Mouse (Mus musculus) cortical plate, adult 2 months (tissue): ENCODE measurements around the gene Cacna2d4. TPM values are rescaled to one million over a fixed set of nuclear protein-coding genes. Genes with fewer than 3 reads are reported as not detected.
A peak's percentile ranks its signal among the peaks of the same experiment; 100 is the strongest.

ENCODE experiments used
- H3K27ac ChIP-seq: fragments of 200-500 bp; 2 replicates; pipeline ENCODE4 v1.5.1; 2012; ENCODE audit warnings: low read length, control low read depth, inconsistent platforms; ENCODE audit not compliant: insufficient read depth
- H3K4me1 ChIP-seq: fragments of 200-500 bp; 2 replicates; pipeline ENCODE4 v1.6.1; 2011; ENCODE audit warnings: low read length; ENCODE audit not compliant: control insufficient read depth, insufficient read depth
- H3K4me3 ChIP-seq: fragments of 200-500 bp; 2 replicates; pipeline ENCODE4 v1.5.1; 2011; ENCODE audit warnings: mild to moderate bottlenecking, low read length, control low read depth; ENCODE audit not compliant: insufficient read depth
- CTCF ChIP-seq: fragments of 200-500 bp; IDR thresholded peaks from 2 replicates; pipeline ENCODE4 v1.5.1; 2011; ENCODE audit warnings: mild to moderate bottlenecking, control low read depth, low read length; ENCODE audit not compliant: insufficient read depth; ENCODE audit errors: extremely low read depth
- POLR2A ChIP-seq: fragments of 200-500 bp; IDR thresholded peaks from 2 replicates; pipeline ENCODE4 v1.6.1; 2011; ENCODE audit warnings: mild to moderate bottlenecking, low read length, control low read depth; ENCODE audit not compliant: insufficient read depth; ENCODE audit errors: extremely low read depth
- polyA plus RNA-seq: library from polyadenylated mRNA; depleted of rRNA; stranded (reverse); fragments of >200 nt; gene quantifications from 2 replicates; pipeline ENCODE4 v1.2.3, GENCODE M21; 2012

Gene Cacna2d4
- polyA plus RNA-seq, 1 experiment = 2.9 TPM

DNA sequence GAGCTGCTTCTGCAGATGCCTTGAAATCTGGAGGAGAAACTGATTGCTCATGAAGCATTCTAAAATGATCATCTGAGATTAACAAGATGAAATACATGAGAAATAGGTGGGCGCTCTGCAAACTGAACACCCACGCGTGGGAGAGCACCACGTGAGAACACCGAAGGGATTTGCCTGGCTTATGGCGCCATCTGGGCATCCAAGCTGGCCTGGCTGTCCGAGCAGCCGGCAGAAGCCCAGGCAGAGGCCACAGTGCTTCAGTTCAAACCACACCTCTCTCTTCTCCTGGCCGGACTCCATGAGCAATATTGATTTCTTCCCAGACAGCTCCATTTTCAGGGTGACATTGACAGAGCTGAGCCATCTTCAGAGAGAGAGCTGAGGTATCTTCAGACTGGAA is 44.4 kb downstream of the Cacna2d4 start:
- Histone ChIP-seq H3K4me3 (no peak overlapping the region), H3K27ac (no peak overlapping the region), H3K4me1 (peaks cover 6% of the 10 kb centered on the region)
- TF ChIP-seq POLR2A (no peak), CTCF (peak; percentile 34; the same call in 1 of the 2 replicates)

DNA sequence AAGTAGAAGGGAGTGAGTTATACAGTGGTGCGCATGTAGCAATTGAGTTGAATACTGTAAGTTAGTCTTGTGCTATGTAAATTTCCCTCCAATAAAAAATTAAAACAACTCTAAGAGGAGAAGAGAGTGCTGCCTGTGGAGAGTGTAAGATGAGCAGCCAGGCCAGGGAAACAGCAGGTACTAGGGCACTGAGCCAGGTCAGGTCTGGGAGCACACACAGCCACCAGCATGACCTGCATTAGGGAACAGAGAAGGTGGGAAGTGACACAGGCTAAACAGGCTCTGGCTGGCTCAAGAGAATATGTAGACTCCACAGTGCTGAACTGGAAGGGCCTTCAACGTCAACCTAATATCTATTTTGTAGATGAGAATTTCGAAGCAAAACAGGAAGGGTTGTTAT is 65.0 kb downstream of the Cacna2d4 start:
- H3K27ac ChIP-seq = no peak overlapping the region
- TF ChIP-seq CTCF = no peak
- TF ChIP-seq POLR2A = no peak
- no peaks in the 10 kb centered on the region for H3K4me1 ChIP-seq
- no peak overlapping the region for H3K4me3 ChIP-seq

DNA sequence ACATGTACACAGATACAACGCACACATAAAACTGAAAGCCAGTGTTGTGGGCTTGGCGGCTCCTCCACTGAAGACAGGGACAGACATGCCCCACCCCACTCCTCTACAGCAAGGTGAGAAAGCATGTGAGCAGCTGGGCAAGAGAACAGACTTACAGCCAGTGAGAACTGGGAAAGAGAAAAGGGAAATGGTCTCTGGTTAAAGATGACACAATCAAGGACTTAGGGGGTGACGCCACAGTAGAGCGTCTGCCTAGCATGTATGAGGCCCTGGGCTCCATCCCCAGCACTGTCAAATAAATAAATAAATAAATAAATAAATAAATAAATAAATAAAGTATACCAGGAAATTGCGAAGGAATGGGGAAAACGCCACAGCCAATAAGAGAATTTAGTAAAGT is 67.0 kb downstream of the Cacna2d4 start:
- Histone ChIP-seq H3K4me3 (no peak overlapping the region), H3K4me1 (no peaks in the 10 kb centered on the region), H3K27ac (no peak overlapping the region)
- no peak for TF ChIP-seq POLR2A
- no peak for TF ChIP-seq CTCF

DNA sequence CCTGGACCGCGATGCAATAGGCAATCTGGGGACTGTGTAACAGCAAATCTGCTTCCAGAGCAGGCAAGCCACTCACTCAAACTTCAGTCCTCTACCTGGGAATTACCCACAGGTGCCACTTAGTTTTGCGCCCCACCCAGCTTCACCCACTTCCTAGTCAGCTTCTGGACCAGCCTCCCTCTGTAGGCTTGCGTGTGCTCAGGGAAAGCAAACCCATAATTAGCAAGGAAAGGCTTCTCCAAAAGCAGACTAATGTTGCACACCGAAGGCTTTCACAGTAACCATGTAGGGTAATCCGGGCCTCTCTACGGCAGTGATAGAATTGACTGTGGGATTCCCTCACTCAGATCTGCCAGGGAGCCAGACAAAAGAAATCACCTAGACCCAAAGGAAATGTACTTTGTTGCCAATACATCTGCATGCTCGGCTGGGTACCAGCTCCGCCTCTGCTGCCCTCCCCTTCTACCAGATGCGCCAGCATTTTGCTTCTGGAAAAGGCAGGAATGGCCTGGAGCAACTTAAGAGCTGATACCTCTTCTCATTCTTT is 71.6 kb downstream of the Cacna2d4 start:
- Histone ChIP-seq H3K4me3 (no peak overlapping the region), H3K4me1 (peaks cover 3% of the 10 kb centered on the region; the same call in 1 of the 2 replicates), H3K27ac (no peak overlapping the region)
- TF ChIP-seq CTCF (no peak), POLR2A (no peak)

DNA sequence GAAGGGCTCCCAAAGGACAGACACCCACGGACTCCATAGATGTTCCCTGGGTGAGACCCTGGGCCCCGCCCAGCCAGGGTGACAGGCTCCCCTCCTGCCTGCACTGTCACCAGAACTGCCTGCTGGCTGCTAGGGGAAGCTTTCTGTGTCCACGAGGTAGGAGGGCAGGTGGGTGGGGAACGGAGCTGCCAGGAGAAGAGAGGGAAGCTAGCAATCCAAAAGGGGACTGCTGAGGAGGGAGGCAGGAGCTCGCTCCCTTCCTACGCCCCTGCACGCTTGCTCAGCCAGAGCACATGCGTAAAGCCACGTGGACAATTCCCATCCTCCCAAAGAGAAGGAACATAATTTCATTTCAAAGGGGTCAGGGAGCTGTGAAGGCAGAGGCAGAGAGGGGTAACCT is 73.8 kb downstream of the Cacna2d4 start:
- H3K27ac ChIP-seq = 0 out of 2 replicates have a peak overlapping the region, but pooled peaks have one; percentile 11
- TF ChIP-seq POLR2A = peak; percentile 46; the same call in 1 of the 2 replicates
- TF ChIP-seq CTCF = no peak

DNA sequence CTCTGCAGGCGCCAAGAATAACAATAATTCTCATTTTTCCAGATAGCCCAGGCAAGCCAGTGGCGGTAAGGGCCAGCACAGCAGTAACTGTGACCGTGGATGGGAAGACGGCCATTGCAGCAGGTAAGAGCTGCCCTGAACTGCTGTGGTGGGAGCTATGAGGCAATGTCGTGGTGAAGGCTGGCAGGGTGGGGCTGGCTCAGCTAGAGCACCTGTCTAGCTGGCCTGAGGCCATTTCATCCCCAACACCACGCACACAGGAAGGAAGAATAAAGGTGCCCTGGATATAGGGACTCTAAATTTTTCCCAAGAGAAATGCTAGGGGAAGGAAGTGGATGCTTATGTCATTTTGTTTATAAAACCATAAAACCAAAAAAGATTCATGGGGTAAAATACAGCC is 76.1 kb downstream of the Cacna2d4 start:
- H3K4me3 ChIP-seq = no peak overlapping the region
- no peak for TF ChIP-seq CTCF
- no peak for TF ChIP-seq POLR2A
- peaks cover 17% of the 10 kb centered on the region for H3K4me1 ChIP-seq
- H3K27ac ChIP-seq = no peak overlapping the region

More for the DNA sequence above, 73.8 kb downstream of the Cacna2d4 start:
- H3K4me1 ChIP-seq = peaks cover 16% of the 10 kb centered on the region
- H3K4me3 ChIP-seq = no peak overlapping the region

DNA sequence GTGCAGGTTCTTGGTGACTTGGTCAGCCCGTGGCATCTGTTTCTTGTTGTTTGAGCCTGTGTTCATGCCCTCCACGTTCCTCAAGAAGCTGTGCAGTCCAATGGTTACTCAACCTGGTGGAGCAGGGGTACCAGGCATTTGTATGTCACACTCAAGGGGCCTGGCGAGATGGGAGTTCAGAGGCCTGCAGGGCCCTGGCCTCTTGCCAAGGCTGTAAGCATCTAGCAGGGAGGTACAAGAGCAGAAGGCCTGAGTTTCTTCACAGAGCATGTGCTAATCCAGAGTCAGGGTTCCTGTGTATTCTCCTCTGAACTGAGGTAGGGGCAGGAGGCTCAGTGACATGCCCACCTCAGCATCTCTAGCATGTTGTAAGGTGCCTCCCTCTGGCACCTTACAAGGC is 76.8 kb downstream of the Cacna2d4 start:
- Histone ChIP-seq H3K4me3 (no peak overlapping the region), H3K4me1 (peaks cover 17% of the 10 kb centered on the region), H3K27ac (peak overlapping the region; percentile 54)
- TF ChIP-seq POLR2A = no peak

DNA sequence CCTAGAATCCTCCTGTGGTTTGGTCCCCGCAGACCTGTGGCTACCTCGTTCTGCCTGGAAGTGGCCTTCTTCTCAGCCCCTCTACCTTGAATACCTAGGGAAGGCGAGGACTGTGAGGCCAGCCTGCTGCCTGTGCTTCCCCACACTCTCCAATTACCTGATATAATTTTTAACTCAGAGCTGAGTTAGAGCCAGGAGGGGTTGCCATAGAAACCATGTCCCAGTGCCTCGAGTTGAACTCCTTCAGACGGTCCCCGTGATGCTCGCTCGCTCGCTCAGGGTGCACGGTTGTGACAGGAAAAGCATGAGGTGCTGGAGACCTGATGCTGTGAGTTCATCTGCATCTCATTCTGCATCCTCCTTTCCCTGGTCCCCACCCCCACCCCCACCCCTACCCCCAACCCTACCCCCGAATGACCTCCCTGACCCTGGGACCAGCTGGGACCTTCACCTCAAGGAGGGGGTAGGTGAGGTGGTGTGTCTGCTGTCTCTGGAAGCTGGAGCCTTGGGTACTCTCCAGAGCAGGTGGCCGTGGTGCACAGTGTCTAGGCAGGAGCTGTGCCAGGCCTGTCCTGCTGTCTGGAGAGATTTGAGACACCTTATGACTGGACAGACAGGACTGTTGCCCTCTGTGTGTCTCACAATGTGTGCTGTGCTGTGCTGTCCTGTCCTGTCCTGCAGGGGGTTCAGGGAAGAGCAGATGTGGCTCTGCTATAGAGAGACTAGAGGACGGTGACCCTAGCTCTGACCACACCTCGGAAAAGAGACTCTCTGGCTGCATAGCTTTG is 77.5 kb downstream of the Cacna2d4 start:
- no peak overlapping the region for H3K4me3 ChIP-seq
- H3K27ac ChIP-seq = peak overlapping the region; percentile 75
- TF ChIP-seq POLR2A (no peak), CTCF (no peak)
- peaks cover 17% of the 10 kb centered on the region for H3K4me1 ChIP-seq

DNA sequence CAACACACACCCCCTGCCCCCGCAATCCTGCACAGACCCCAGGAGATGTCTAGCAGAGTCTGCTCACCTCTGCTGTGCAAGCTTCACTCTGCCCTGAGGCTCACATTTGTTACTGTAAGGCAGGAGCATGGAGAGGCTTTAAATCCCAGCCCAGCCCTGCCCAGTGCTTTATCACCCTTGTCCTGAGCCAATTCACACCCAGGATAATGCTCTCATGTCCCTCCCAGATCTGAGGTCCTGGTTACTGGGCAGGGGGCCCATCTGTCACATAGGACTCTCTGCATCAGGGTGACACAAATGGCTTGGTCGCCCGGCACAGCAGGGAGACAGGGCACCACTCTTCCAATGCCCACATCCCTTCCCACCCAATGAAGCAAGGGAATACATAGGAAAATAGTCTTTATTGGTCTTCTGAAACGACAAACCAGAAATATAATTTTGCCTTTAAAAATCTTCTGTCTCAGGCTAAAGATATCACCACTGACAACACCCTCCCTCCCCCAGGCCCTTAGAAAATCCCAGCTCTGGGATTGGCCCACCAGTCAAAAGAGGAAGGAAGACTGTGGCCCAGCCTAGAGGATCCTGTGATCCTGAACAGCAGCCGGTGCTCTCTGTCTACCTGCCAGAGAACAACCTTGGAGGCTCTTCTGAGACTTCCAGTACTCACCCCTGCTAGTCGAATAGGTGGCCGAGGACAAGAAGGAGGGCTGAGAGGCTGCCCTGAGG is 78.6 kb downstream of the Cacna2d4 start:
- Histone ChIP-seq H3K4me3 (no peak overlapping the region), H3K27ac (peak overlapping the region; percentile 84), H3K4me1 (peaks cover 14% of the 10 kb centered on the region)
- TF ChIP-seq POLR2A = no peak
- TF ChIP-seq CTCF = no peak
